Mouse (Mus musculus): ENCODE data around the gene Mdfi.

The Mdfi gene

GRCm38 (mm10) chr17:47834482-47834767 lies at the start of gene Mdfi:
Mdfi (minus strand) TSS chr17:47834691.
- DNase-seq = no peak

DNA sequence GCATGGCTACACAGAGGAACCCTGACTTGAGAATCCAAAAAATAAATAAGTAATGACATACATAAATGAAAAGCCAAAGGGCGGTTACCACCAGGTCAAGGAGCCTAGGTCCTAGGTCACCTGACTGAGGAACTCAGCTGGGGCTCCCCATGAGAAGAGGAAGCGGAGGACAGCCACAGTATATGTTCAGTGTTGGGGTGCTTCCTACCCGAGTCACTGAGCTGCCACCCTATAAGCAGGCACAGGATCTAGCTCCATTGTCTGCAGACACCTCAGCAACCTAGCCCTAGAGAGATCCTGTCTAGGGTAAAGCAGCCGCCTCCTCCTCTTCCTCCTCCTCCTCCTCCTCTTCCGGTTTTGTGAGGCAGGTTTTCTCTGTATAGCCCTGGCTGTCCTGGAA lies 48.6 kb upstream of the Mdfi start:
- no peak for DNase-seq

DNA sequence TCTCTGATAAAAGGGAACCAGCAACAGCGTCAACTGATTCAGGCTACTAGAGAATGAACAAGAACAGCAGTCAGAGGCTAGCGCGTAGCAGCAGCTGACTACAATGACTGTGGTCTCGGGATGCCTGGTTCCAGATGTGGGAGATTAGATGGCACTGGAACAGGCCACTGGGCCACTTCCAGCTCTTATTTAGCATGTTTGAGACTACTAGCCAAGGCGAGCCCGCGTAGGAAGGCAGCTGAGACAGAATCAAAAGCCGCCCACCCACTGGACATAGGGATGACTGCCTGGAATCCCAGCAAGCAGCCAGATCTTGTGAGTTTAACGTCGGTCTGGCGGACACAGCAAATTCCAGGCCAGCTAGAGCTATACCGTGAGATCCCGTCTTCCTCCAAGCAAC lies 46.8 kb upstream of the Mdfi start:
- no peak for DNase-seq

DNA sequence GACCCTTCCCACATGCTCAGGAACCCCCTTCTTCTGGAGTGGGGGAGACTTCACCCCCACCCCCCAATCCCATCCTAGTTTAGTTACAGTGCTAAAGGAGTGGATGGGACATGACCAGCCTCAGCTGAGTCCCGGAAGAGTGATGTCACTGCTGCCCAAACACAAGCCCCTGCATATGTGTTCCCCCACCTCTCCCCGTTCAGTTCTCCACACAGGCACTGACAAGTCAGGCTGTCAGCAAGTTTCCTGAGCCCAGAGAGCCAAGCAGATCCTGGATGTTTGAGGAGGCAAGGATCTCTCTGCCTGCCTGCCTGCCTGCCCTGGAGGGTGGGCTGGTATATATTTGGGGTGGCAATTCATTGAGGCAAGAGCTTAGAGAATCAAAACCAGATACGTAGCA lies 44.7 kb upstream of the Mdfi start:
- DNase-seq = no peak

- no peak for DNase-seq
Observed at GRCm38 (mm10) chr17:47878378-47879089, 44.0 kb upstream of the Mdfi start.

DNA sequence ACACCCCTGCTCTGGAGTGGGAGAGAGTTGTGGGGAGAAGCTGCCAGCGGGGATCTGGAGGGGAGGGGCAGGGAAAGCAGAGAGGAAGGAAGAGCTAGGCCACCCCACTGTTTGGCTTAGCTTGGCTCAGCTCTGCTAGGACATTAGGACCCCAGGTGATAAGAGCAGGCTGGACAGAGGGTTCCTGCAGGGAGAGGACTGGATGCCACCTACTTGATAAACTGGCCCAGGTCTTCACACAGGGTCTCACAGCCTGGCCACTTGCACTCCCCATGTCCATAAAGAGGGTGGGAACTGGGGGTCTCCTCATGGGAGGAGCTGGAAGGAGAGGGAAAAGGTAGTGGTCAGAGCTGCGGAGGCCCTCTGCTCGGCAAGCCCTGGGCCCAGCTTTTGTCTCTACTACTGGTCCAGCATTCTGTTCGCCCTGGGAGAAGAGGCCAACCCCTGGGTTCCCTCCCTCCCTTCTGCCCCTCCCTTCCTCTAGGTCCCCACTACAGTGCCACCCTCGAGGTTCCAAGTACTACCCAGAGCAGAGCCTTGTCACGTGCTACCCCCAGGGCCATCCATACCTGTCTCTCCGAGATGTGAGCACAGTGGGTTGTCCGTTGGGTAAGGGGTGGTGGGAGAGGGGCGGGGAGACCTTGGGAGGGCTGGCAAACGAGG lies 43.4 kb upstream of the Mdfi start:
- no peak for DNase-seq

- DNase-seq = no peak
Observed at GRCm38 (mm10) chr17:47876776-47877714, 42.6 kb upstream of the Mdfi start.

- peak; percentile 79 for DNase-seq
Observed at GRCm38 (mm10) chr17:47873341-47873791, 38.9 kb upstream of the Mdfi start.

DNA sequence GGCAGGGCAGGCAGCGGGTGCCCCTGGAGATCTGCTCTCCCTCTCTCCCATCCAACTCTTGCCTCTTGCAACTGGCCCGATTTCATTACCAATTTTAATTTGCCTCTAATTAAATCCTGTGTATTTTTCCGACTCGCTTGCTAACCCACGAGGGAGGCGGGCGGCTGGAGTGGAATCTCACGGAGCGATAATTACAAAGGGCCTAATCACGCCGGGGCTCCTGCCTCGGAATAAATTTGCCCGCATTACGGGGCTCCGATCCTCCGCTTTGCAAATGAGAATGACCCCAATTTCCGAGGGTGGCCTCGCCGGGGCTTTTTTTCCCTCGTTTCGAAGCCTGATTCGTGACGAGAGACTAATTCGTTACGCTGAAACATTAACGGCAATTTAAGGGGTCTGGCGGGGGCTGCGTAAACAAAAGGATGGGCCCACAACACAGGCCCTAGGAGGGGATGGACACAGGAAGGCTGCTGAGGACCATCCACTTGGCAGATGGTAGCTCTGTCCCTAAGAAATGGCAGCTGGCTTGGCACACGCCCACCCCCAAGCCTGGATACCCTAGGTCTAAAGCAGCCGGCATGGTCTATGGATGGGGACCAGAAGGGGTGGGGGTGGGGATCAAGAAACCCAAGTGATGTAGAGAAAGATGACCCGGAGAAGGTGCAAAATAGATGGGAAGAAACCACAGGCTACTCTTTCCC lies 38.0 kb upstream of the Mdfi start:
- DNase-seq = no peak

- DNase-seq = no peak
Observed at GRCm38 (mm10) chr17:47869874-47870273, 35.4 kb upstream of the Mdfi start.

- DNase-seq = no peak
Observed at GRCm38 (mm10) chr17:47866037-47866436, 31.5 kb upstream of the Mdfi start.

DNA sequence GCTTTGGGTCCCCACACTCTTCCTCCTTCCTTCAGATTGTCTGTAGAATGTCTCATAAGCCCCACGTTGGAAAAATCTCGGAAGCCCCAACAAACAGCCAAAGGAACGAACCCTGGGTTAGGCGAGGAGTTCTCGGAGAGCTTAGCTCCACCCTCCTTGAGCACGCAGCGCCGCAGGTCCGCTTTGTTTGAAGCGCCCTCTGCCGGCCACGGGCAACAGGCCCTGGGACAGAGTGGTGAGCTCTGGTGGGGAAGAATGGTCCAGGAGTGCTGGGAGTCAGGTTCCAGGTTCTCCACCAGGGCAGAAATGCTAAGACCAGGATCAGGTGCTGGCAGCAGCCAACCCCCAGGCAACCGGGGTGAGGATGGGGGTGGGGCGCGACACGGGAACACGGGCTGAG lies 30.0 kb upstream of the Mdfi start:
- DNase-seq = peak; percentile 62

DNA sequence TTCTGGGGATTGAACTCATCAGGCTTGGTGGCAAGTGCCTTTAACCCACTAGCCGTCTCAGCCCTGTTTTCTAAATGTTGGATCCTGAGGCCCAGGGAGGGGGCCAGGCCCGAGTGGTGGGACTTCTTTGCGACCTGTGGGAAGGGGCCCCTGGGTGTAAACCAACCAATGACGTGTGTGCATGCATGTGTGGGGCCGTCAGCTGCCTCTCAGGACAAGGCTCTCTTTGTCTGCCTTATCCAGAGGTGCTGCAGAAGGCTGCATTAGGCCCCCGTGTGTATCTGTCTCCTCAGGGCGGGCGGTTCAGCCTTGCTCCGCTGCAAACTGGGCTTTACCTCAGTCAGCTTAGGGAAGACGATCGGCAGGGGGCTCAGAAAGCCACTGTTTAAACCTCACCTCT lies 28.9 kb upstream of the Mdfi start:
- DNase-seq = no peak

DNA sequence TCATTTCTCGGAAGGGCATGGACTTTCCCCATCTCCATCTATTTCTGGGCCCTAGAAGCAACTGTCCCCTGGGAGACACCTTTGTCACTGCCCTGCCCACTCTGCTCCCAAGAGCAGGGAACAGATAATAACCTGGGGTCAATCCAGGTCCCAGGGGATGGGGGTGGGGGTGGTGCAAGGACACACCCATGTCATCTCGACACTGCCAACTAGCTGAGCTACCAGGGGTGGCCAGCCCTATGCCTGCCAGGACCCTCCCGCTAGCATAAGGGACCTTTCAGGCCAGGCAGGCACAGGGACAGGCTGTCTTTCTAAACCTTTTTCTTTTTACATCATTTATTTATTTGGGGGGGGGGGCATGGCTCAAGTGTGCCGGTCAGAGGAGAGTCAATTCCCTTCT lies 28.5 kb upstream of the Mdfi start:
- DNase-seq = no peak

GRCm38 (mm10) chr17:47855544-47855943 lies 21.1 kb upstream of the Mdfi start:
- DNase-seq = no peak

- no peak for DNase-seq
Observed at GRCm38 (mm10) chr17:47854908-47855307, 20.4 kb upstream of the Mdfi start.

- no peak for DNase-seq
Observed at GRCm38 (mm10) chr17:47853760-47854159, 19.3 kb upstream of the Mdfi start.

DNA sequence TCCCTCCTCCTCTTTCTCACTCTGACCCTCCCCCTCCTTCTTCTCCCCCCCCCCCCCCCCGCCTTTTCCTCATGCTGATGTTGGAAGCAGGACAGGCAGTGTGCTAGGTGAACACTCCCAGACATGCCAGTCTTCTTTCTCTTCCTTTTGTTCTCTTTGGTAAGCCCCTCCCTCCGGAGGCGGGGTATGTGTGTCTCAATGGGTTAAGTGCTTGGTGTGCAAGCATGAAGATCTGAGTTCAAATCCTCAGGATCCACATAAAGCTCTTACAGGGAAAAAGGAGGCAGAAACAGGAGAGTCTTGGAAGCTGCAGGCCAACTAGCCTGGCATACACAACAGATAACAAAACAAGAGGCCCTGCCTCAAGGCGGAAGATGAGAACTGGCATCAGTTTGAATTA lies 18.8 kb upstream of the Mdfi start:
- DNase-seq = no peak

DNA sequence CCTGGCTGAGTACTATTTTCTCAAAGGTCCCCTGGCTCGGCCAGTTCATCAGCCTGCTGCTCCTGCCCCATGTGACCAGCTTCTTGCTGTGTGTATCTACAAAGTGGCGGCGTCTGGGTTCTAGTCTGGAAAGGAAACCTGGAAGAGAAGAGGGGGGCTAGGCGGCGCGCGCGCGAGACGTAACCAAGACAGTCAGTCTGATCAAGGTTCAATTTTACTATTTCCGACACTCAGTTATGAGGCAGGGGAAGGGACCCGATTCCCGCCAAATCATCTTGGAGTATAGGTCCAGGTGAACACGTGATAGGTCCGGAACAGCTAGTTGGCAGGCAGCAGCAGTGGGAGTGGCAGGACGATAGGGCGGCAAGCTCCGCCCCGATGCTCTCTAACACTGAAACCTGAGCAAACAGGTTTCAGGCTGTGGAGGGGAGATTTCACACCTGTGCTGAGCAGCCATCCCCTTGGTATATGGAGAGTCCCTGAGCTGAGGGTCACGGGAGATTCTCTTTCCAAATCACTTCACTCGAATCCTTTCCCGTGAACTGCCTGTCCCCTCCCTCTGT lies 17.4 kb upstream of the Mdfi start:
- peak; percentile 67 for DNase-seq

- DNase-seq = no peak
Observed at GRCm38 (mm10) chr17:47850639-47851314, 16.3 kb upstream of the Mdfi start.

- no peak for DNase-seq
Observed at GRCm38 (mm10) chr17:47850035-47850434, 15.5 kb upstream of the Mdfi start.

DNA sequence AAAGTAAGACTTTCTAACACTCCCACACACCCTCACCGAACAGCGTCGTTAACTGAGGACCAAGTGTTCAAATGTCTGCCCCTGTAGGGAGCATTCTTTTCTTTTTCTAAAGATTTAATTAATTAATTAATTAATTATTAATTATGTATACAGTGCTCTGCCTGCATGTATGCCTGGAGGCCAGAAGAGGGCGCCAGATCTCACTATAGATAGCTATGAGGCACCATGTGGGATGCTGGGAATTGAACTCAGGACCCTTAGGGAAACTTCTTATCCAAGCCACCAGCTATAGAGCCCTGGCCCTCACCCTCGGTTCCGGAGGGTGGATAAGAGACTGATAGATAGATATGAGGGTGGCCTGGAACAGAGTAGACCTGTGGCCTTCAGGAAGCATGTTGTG lies 13.5 kb upstream of the Mdfi start:
- no peak for DNase-seq

Data from kidney, adult 11 months (tissue).